Mouse (Mus musculus) liver, embryonic 14.5 days (tissue): Measurements from ENCODE around the gene Tmem54. TPM values are rescaled to one million over a fixed set of nuclear protein-coding genes. Genes with fewer than 3 reads are reported as not detected.

ENCODE experiments used
- ATAC-seq: fragments of 200-750 bp; cut with Nextera tagmentation; 2 replicates; pipeline ENCODE4 v1.8.0; 2017; ENCODE audit warnings: moderate number of reproducible peaks, mild to moderate bottlenecking, moderate library complexity; ENCODE audit not compliant: insufficient read depth
- DNase-seq, 3 experiments: peaks; one replicate each; pipeline ENCODE4 v3.0.0-alpha.2; 2012 to 2013; ENCODE audit warnings: low read depth in 3 of 3, low spot score in 3 of 3
- H3K27ac ChIP-seq: fragments of 300-500 bp; sonication (generic); 2 replicates; pipeline ENCODE4 v1.5.1; 2014; ENCODE audit warnings: moderate library complexity, mild to moderate bottlenecking, control low read depth, inconsistent platforms
- H3K27me3 ChIP-seq: fragments of 300-500 bp; sonication (generic); 2 replicates; pipeline ENCODE4 v1.6.1; 2014; ENCODE audit warnings: mild to moderate bottlenecking, low read length, moderate library complexity; ENCODE audit not compliant: control insufficient read depth, insufficient read depth
- H3K36me3 ChIP-seq: fragments of 300-500 bp; sonication (generic); replicated peaks from 2 replicates; pipeline ENCODE4 v1.6.1; 2014; ENCODE audit warnings: low read depth; ENCODE audit not compliant: control insufficient read depth, insufficient read depth
- H3K4me1 ChIP-seq, 2 experiments: fragments of 200-500 bp in 1 of 2; fragments of 300-500 bp in 1 of 2; sonication (generic) in 1 of 2; replicated peaks; 2 replicates each; pipeline ENCODE4 v1.6.1; 2012 to 2014; ENCODE audit warnings: antibody characterized with exemption in 1 of 2, inconsistent platforms in 1 of 2, low read length in 1 of 2; ENCODE audit not compliant: control insufficient read depth in 2 of 2, insufficient read depth in 2 of 2
- H3K4me2 ChIP-seq: fragments of 300-500 bp; sonication (generic); 2 replicates; pipeline ENCODE4 v1.6.1; 2014; ENCODE audit warnings: low read depth, mild to moderate bottlenecking, control low read depth, moderate library complexity
- H3K4me3 ChIP-seq, 2 experiments: fragments of 200-500 bp in 1 of 2; fragments of 300-500 bp in 1 of 2; sonication (generic) in 1 of 2; 2 replicates each; pipeline ENCODE4 v1.5.1; 2012 to 2014; ENCODE audit warnings: low read depth in 2 of 2, low read length in 2 of 2, mild to moderate bottlenecking in 2 of 2, control low read depth in 1 of 2, inconsistent platforms in 1 of 2, moderate library complexity in 1 of 2; ENCODE audit not compliant: insufficient read depth in 1 of 2
- H3K9ac ChIP-seq: fragments of 300-500 bp; sonication (generic); replicated peaks from 2 replicates; pipeline ENCODE4 v1.6.1; 2014; ENCODE audit warnings: mild to moderate bottlenecking, control low read depth, moderate library complexity
- H3K9me3 ChIP-seq: fragments of 300-500 bp; sonication (generic); 2 replicates; pipeline ENCODE4 v1.6.1; 2016; ENCODE audit warnings: low read length, mixed read lengths; ENCODE audit not compliant: control insufficient read depth
- CTCF ChIP-seq: IDR thresholded peaks from 2 replicates; pipeline ENCODE4 v1.5.1; 2016; ENCODE audit warnings: antibody characterized with exemption, low read depth, control low read depth
- EP300 ChIP-seq: IDR thresholded peaks from 2 replicates; pipeline ENCODE4 v1.6.1; 2016; ENCODE audit warnings: antibody characterized with exemption, low read depth
- WGBS: fragments of 180-500 bp; shearing (Covaris S2); extraction: QIAGEN DNeasy Blood & Tissue Kit; methylation state at CpG from one replicate; pipeline ENCODE4 v1.1.7; 2014; ENCODE audit not compliant: insufficient replicate concordance; 5-methylcytosine and 5-hydroxymethylcytosine counted together
- polyA plus RNA-seq, 2 experiments: library from polyadenylated mRNA; depleted of rRNA in 1 of 2; stranded (reverse) in 1 of 2; unstranded in 1 of 2; fragments of >200 nt; fragmentation: Nextera tagmentation in 1 of 2; extraction: Ambion mirVana in 1 of 2; gene quantifications; 2 replicates each; pipeline versions ENCODE4 v1.2.1 to v1.2.3; 2012 to 2014

The Tmem54 gene
- polyA plus RNA-seq (2012; rRNA removed): 1.2 and 1.4 TPM in 2 replicates
- 1.1 and 1.3 TPM in 2 replicates for polyA plus RNA-seq (2014; fragmentation: Nextera tagmentation; extraction: Ambion mirVana)

DNA sequence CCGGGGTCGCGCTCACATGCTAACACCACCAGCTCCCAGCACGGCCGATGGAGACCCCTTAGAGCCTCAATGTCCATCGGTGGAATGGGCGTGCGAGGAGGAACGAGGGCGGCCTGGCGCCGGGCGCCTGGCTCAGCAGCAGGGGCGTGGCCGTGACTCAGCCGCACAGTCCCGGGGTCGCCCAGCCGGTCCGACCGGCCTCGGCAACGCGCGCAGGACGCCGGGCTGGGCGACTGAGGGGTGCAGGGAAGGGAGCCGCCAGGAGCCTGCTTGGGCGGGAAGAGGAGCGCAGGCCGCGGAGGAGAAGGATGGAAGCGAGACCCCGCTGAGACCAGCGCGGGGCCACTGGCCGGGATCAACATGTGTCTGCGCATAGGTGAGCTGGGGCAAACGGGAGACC is at the start of gene Tmem54:
Tmem54 (plus strand) TSS at position 193 of the 400 bp plus-strand sequence.
- peak within 1 kb of the TSS in 1 of 2 experiments; percentile 23; a peak in 2 of 4 replicates for H3K4me3 ChIP-seq
- H3K36me3 ChIP-seq: no peaks in the 10 kb centered on the region
- peak within 1 kb of the TSS; percentile 45 for H3K4me2 ChIP-seq
- H3K9me3 ChIP-seq: no peaks in the 10 kb centered on the region
- TF ChIP-seq EP300 (no peak), CTCF (no peak)
- H3K9ac ChIP-seq: no peak within 1 kb of the TSS
- peaks cover 32% of the 10 kb centered on the region for H3K27me3 ChIP-seq
- DNase-seq (no peak), ATAC-seq (no peak)
- WGBS: 1% methylated on average over 39 of the region's 40 CpGs
- no peak within 1 kb of the TSS for H3K27ac ChIP-seq
- 0 out of 4 replicates have a peak, but pooled peaks cover 0 to 2% of the 10 kb centered on the region in 2 experiments for H3K4me1 ChIP-seq

DNA sequence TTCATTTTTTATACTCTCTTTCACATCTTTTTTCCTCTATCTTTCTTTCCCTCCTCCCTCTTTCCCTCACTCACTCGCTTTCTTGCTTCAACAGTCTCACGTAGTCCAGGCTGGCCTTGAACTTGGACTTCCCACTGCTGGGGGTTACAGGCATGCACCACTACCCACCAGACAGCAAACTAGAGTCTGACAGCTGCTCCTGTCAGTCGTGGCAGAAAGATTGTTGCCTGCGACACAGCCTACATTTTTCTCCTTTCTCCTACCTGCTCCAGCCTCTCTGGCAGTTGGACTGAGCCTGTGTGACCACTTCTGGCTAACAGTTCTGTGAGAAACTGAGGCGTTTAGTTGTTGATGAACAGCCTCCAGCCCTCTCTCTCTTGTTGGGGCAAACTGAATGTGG is 49.8 kb upstream of the Tmem54 start:
- Histone ChIP-seq H3K9ac (no peak overlapping the region), H3K4me1 (peaks cover 26 to 34% of the 10 kb centered on the region in 2 experiments), H3K4me2 (no peak overlapping the region), H3K36me3 (no peaks in the 10 kb centered on the region), H3K9me3 (no peaks in the 10 kb centered on the region), H3K27ac (no peak overlapping the region), H3K27me3 (peaks cover 2% of the 10 kb centered on the region), H3K4me3 (no peak overlapping the region)
- 68% methylated on average over 5 of the region's 5 CpGs for WGBS
- DNase-seq (no peak), ATAC-seq (no peak)
- TF ChIP-seq EP300: no peak
- no peak for TF ChIP-seq CTCF

DNA sequence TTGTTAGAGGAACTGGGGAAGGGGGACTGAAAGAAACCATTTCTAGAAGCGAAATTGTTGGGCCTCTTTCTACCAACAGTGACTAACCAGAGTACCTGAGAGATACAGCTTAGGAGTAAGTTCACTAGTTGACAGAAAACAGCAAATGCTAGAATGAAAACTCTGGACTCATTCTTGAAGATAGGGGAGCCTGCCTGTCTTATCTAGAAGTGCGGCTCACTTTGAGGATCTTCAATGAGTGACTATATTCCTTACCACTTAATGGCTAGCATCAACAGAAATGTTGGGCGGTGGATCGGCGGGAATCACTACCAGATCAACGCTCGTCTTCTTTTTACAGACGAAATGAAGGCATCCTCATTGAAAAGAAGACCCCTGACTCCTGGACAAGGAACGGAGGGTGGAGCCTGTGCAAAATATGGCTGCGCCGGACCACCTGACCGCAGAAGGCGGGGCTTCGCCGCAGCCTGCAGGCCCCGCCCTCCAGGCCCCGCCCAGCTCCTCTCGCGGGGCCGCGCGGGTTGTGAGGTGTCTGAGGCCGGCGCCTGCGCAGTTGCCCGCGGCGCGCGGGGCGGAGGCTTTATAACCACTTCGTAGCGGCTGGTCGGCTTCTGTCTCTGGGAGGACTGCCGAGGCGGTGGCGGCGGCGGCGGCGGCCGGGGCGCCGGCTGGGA is 47.7 kb upstream of the Tmem54 start:
- TF ChIP-seq CTCF (no peak), EP300 (no peak)
- H3K4me3 ChIP-seq: peak overlapping the region; percentile 80 to 85
- no peaks in the 10 kb centered on the region for H3K36me3 ChIP-seq
- peak; percentile 87 to 93 (median 89) for DNase-seq
- peak; percentile 96 for ATAC-seq
- H3K27ac ChIP-seq: peak overlapping the region; percentile 72
- H3K27me3 ChIP-seq: no peaks in the 10 kb centered on the region
- 2% methylated on average over 43 of the region's 44 CpGs for WGBS
- peaks cover 18 to 27% of the 10 kb centered on the region in 2 experiments for H3K4me1 ChIP-seq
- peak overlapping the region; percentile 97 for H3K4me2 ChIP-seq
- peak overlapping the region; percentile 79 for H3K9ac ChIP-seq
- no peaks in the 10 kb centered on the region for H3K9me3 ChIP-seq

DNA sequence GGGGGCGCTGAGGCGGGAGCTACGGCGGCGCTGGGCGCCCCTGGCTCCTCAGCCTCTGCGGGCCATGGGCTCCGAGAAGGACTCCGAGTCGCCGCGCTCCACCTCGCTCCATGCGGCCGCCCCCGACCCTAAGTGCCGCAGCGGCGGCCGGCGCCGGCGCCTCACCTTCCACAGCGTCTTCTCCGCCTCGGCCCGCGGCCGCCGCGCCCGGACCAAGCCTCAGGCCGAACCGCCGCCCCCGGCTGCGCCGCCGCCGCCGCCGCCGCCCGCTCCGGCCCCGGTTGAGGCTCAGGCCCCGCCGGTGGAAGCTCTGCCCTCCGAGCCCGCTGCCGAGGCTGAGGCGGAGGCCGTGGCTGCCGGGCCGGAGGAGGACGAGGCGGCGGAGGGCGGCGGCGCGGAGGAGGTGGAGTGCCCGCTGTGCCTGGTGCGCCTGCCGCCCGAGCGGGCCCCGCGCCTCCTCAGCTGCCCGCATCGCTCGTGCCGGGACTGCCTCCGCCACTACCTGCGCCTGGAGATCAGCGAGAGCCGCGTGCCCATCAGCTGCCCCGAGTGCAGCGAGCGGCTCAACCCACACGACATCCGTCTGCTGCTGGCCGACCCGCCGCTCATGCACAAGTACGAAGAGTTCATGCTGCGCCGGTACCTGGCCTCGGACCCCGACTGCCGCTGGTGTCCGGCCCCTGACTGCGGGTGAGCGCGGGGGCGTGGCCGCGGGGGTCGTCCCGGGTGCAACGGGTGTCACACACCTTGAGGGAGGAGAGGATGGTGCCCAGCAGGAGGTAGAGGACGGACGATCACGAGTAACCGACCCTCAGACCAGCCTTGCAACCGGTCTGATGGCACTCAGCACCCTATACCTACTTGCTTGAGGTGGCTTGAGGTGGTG is 46.9 kb upstream of the Tmem54 start, which contains the start of gene Rnf19b:
Rnf19b (plus strand) TSS at position 65 of the 886 bp plus-strand sequence.
- H3K27ac ChIP-seq: peak within 1 kb of the TSS; percentile 72
- peak within 1 kb of the TSS; percentile 80 to 85 for H3K4me3 ChIP-seq
- under 1% methylated on average over 72 of the region's 107 CpGs for WGBS
- H3K9ac ChIP-seq: peak within 1 kb of the TSS; percentile 79
- no peaks in the 10 kb centered on the region for H3K9me3 ChIP-seq
- H3K4me1 ChIP-seq: peaks cover 18 to 30% of the 10 kb centered on the region in 2 experiments
- H3K27me3 ChIP-seq: no peaks in the 10 kb centered on the region
- peak; percentile 73 for ATAC-seq
- TF ChIP-seq CTCF (no peak), EP300 (no peak)
- peak within 1 kb of the TSS; percentile 97 for H3K4me2 ChIP-seq
- H3K36me3 ChIP-seq: no peaks in the 10 kb centered on the region
- peak in 1 of 3 experiments; percentile 28 for DNase-seq
